Comparison of ENCODE assay signal across 13 mouse cellular contexts in genomic region chr16:58499650-58500049, GRCm38 (mm10). TPM values are rescaled to one million over a fixed set of nuclear protein-coding genes. Genes with fewer than 3 reads are reported as not detected.
DNase-seq lines count a peak whose midpoint lies in the region; ATAC-seq and TF ChIP-seq lines count a peak whose summit lies in the region.
"Had no signal": no experiment of that assay in that cellular context is flagged by ENCODE, and none has a peak within 500 bp of the region (broad histone marks: within the 10 kb centered on the region; RNA-seq: fewer than 3 reads in every experiment).

No protein-coding gene starts in this region.

- TF ChIP-seq EP300 in heart, adult 2 months (IDR thresholded peaks at IDR 0.05; ENCODE audit: insufficient read depth, low read depth, low read length): no peak

- H3K4me1 ChIP-seq in heart, adult 2 months (ENCODE audit: control insufficient read depth, insufficient read depth, low read length): peaks cover 22% of the 10 kb centered on the region
- H3K4me1 ChIP-seq in lung, embryonic 14.5 days (ENCODE audit: insufficient read depth): peaks cover 22% of the 10 kb centered on the region

- H3K79me2 ChIP-seq in heart, adult 2 months (replicated peaks; ENCODE audit: control insufficient read depth, insufficient read depth, low read length): no peaks in the 10 kb centered on the region

- H3K27me3 ChIP-seq in heart, adult 2 months (ENCODE audit: control insufficient read depth, insufficient read depth, low read length): no peaks in the 10 kb centered on the region
- no peaks in the 10 kb centered on the region for H3K27me3 ChIP-seq in lung, embryonic 14.5 days (ENCODE audit: insufficient read depth, low read length)

- intact Hi-C loops in heart, adult 2 months (cut with DNase I): loop anchor here (5.0 kb wide), 1 partner anchor 37 kb away; no protein-coding TSS in a partner anchor
- intact Hi-C loops in heart, postnatal 10 days (cut with DNase I): no loop called here
- intact Hi-C loops in left cerebral cortex, adult 2 months (cut with DNase I): no loop called here

- ATAC-seq in lung, embryonic 14.5 days (ENCODE audit: insufficient read depth): no peak
- ATAC-seq in granulocyte monocyte progenitor cell, adult 5-6 weeks (replicated peaks; ENCODE audit: poor library complexity, severe bottlenecking): 0 out of 2 replicates have a peak, but pooled peaks have one; percentile 11
- peak; percentile 31 for ATAC-seq in megakaryocyte, adult 5-6 weeks (ENCODE audit: poor library complexity, severe bottlenecking)
- ATAC-seq: intestine, embryonic 16.5 days had no signal

- no peak overlapping the region for H3K4me2 ChIP-seq in lung, embryonic 14.5 days

- no peak overlapping the region for H3K4me3 ChIP-seq in heart, adult 2 months
- no peak overlapping the region for H3K4me3 ChIP-seq in lung, embryonic 14.5 days (ENCODE audit: low read depth, low read length)
- no peak overlapping the region for H3K4me3 ChIP-seq in left cerebral cortex, adult 2 months
- H3K4me3 ChIP-seq: myocyte had no signal

- H3K36me3 ChIP-seq in heart, adult 2 months (ENCODE audit: control insufficient read depth, insufficient read depth, low read length): peaks cover 45% of the 10 kb centered on the region
- no peaks in the 10 kb centered on the region for H3K36me3 ChIP-seq in lung, embryonic 14.5 days (ENCODE audit: insufficient read depth)

- WGBS in heart, adult 2 months: 71% methylated on average over 5 of the region's 5 CpGs
- WGBS in lung, embryonic 14.5 days: 76% methylated on average over 5 of the region's 5 CpGs

- TF ChIP-seq CTCF in heart, adult 2 months (IDR thresholded peaks at IDR 0.05): no peak
- no peak for TF ChIP-seq CTCF in lung, embryonic 14.5 days (IDR thresholded peaks at IDR 0.05; ENCODE audit: low read depth)
- TF ChIP-seq CTCF in left cerebral cortex, adult 2 months (IDR thresholded peaks at IDR 0.05): no peak

- no peak for TF ChIP-seq POLR2A in heart, adult 2 months (IDR thresholded peaks at IDR 0.05; ENCODE audit: insufficient read depth, low read depth, low read length)

- no peaks in the 10 kb centered on the region for H3K9me3 ChIP-seq in lung, embryonic 14.5 days (ENCODE audit: low read depth, low read length)

- H3K9ac ChIP-seq in heart, adult 2 months (ENCODE audit: low read depth, low read length): no peak overlapping the region
- H3K9ac ChIP-seq in lung, embryonic 14.5 days: no peak overlapping the region
- H3K9ac ChIP-seq: forebrain, postnatal 0 days had no signal

- DNase-seq in heart, adult 2 months: no peak
- no peak for DNase-seq in heart, postnatal 10 days
- no peak for DNase-seq in lung, embryonic 14.5 days
- DNase-seq in lung, postnatal 4 days: no peak
- no peak for DNase-seq in left cerebral cortex, adult 2 months (ENCODE audit: extremely low spot score in 1 of 2, low spot score in 2 of 2)
- DNase-seq in thymus, adult 18-20 months: no peak
- DNase-seq: forebrain, postnatal 0 days; right cerebral cortex, postnatal 4 days; thymus, postnatal 36 days had no signal

- H3K27ac ChIP-seq in heart, adult 2 months: peak overlapping the region; percentile 0; the same call in 1 of the 2 replicates
- H3K27ac ChIP-seq in lung, embryonic 14.5 days (ENCODE audit: low read depth): peak overlapping the region; percentile 26; the same call in 1 of the 2 replicates
- no peak overlapping the region for H3K27ac ChIP-seq in left cerebral cortex, adult 2 months

RNA-seq across cellular contexts. Expression of gene St3gal6, which starts 24.4 kb away (rescaled TPM):
- total RNA-seq in heart, adult 2 months (2021): 10 to 100 TPM; 37.7 to 47.0 TPM
- polyA plus RNA-seq in heart, adult 2 months (2012; rRNA removed): 29.6 and 33.7 TPM in 2 replicates
- total RNA-seq in heart, postnatal 10 days (2021): 10 to 100 TPM; 32.4 to 33.0 TPM
- 26.6 and 30.2 TPM in 2 replicates for polyA plus RNA-seq in lung, embryonic 14.5 days (2014; fragmentation: Nextera tagmentation; extraction: Ambion mirVana)
- total RNA-seq in granulocyte monocyte progenitor cell, adult 5-6 weeks (2014; fragmentation: Nextera tagmentation): not detected in 2 replicates
- 0.73 TPM in 1 of 2 replicates, not detected in the other for total RNA-seq in granulocyte monocyte progenitor cell, adult 5-6 weeks (2017)
- 9.4 and 15.6 TPM in 2 replicates for total RNA-seq in megakaryocyte, adult 5-6 weeks (2015)
- total RNA-seq in megakaryocyte, adult 5-6 weeks (2017): 11.9 and 17.3 TPM in 2 replicates
- total RNA-seq in left cerebral cortex, adult 2 months (2021): 10 to 100 TPM; 21.2 to 22.6 TPM

Comparison
In these comparisons a context has a peak if more than half of its experiments do, and no peak if none do; other contexts are left out.
1. RNA of gene St3gal6, which starts 24.4 kb away (total RNA-seq): 37.7 to 47.0 TPM in heart, adult 2 months, 32.4 to 33.0 TPM in heart, postnatal 10 days, 21.2 to 22.6 TPM in left cerebral cortex, adult 2 months and 9.4 to 17.3 TPM in megakaryocyte, adult 5-6 weeks; 0.73 TPM in granulocyte monocyte progenitor cell, adult 5-6 weeks; every median in the first group is over 4 times any median in the second.